Mouse (Mus musculus) heart, postnatal 10 days (tissue): ENCODE results near the gene Gucy2g. TPM values are rescaled to one million over a fixed set of nuclear protein-coding genes. Genes with fewer than 3 reads are reported as not detected.
A peak's percentile ranks its signal among the peaks of the same experiment; 100 is the strongest.
"Not testable (repeated sequence)": the region's sequence is repeated elsewhere in the genome, so short reads cannot be mapped to it uniquely, and the experiment has no call there.

ENCODE experiments used
- DNase-seq, 2 experiments: peaks; one replicate each; pipeline ENCODE4 v3.0.0; 2021
- intact Hi-C: fragments of 180-260 bp; cut with DNase I; formaldehyde crosslinking; loops from one replicate; pipeline ENCODE4 v1.15.1; 2025
- total RNA-seq, 2 experiments: library from RNA; stranded (reverse); gene quantifications; 2 replicates each; pipeline ENCODE4 v1.2.3; 2021

Gucy2g gene
- total RNA-seq, 2 experiments from 2014 or later, result 0.07 TPM; not detected in 1

DNA sequence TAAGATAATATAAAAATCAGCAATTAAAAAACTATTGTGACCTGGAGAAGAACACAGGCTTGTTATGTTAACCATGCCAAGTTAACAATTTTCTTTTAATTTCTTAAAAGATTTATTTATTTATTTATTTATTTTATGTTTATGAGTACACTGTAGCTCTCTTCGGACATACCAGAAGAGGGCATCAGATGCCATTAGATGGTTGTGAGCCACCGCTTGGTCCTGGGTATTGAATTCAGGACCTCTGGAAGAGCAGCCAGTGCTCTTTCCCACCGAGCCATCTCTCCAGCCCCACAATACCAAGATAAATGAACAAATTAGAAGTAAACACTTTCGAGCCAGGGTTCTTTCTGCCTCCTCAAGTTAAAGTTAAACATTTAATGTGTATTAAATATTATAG, 32.4 kb downstream of the Gucy2g start:
- intact Hi-C loops, result loop anchor here (5.0 to 10.0 kb wide), 2 partner anchors 1166 to 1444 kb away; partner anchors contain the start of gene Adra2a
- DNase-seq, result no peak

DNA sequence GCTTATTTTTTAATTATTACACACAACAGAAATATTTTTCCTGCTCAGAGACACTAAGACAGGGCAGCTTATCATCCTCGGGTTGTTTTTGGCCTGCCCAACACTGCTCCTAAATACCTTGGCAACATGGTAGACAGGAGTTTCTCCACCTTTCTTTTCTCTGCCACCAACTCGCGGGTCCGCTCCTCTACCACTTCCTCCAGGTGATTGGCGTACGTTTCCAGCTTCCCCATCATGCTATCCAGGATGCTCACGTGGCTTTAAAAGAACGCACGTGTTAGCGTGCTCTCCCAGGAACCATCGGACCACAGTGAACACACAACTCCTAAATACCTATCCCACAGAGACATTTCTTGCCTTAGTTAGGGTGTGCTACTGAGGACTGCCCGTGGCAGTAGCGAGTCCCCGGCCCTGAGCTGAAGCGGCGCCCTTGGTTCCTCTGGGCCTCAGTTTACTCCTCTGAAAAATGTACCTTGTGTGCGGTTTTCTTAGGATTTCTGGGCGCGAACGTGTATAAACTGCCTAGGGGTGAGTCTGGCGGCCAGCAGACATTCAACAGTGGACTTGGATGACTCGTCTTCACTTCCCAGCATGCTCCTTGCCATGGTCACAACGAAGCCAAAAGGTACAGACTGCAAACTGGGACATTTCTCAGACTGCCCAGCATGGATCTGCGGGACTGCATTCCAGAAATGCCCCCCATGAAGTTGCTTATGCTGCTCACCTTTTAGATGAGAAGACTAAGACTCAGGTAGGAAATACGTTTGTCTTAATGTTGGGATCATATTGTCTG, 33.1 kb downstream of the Gucy2g start:
- intact Hi-C loops, result loop anchor here (5.0 to 10.0 kb wide), 2 partner anchors 1166 to 1443 kb away; partner anchors contain the start of gene Adra2a
- no peak for DNase-seq

DNA sequence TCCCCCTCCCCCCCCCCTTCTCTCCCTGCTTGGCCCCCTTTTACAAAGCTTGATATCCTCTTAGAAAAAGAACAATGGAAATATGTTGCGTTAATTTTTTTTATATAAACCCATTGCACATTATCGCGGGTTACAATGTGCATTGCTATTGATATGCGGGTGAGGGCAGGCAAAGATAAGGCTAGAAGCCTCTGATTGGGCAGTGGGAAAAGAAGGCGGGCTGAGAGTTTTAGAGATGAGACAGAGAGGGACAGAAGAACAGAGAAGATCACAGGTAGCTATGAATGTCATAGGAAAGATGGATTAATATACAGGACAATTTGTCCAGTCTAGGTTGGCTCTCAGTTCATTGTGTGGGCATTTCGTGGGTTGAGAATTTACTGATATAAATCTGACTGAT, 33.8 kb downstream of the Gucy2g start:
- no peak for DNase-seq
- intact Hi-C loops, result loop anchor here (5.0 to 10.0 kb wide), 2 partner anchors 1165 to 1442 kb away; partner anchors contain the start of gene Adra2a

GRCm38 (mm10) chr19:55206482-55207138, 34.4 kb downstream of the Gucy2g start:
- peak; percentile 58 to 76 for DNase-seq
- intact Hi-C loops, result loop anchor here (5.0 to 10.0 kb wide), 2 partner anchors 1164 to 1442 kb away; partner anchors contain the start of gene Adra2a

DNA sequence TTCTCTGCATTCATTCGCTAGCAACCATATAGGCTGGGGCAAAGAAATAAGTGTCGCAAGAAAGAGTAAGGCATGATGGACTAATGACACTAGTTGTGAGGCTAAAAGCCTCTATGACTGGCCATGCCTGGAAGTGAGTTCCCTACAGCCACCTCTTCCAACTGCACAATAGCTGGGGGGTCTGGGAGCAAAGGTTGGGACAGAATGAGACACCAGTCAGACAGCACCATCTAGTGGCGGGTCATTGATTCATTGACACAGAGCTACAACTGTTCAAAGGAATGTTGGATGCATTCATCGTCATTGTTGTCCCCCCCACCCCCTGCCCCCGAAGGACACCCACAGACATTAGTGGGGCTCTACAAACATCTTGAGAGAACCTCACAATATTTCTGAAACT, 42.7 kb downstream of the Gucy2g start:
- peak; percentile 74 to 88 for DNase-seq
- intact Hi-C loops, result loop anchor here (2.0 to 5.0 kb wide), 3 partner anchors 106 to 1151 kb away; no protein-coding TSS in a partner anchor

DNA sequence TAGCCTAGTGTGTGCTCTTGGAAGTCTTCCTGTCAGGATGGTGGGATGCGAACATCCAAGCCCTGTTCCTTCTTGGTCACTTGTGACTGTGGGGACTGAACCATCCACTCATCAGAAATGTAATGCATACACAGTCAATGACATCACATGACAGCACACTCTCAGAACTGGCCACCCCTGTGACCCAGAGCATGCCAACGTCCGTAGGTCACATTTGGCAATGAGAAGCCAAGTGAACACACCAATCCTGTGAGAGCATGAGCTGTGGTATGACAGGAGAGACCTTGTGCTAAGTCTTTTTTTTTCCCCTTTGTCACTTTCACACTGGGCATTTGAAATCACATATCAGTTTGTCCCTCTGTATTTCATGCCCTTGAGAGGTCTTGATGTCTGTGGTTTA, 45.5 kb downstream of the Gucy2g start:
- peak in 1 of 2 experiments; percentile 29 for DNase-seq
- intact Hi-C loops, result loop anchor here (5.0 kb wide), 2 partner anchors 103 to 1148 kb away; no protein-coding TSS in a partner anchor

GRCm38 (mm10) chr19:55194520-55195170, 46.4 kb downstream of the Gucy2g start:
- peak; percentile 64 to 66 for DNase-seq
- intact Hi-C loops, result loop anchor here (5.0 kb wide), 2 partner anchors 102 to 1147 kb away; no protein-coding TSS in a partner anchor

- DNase-seq, result no peak
- intact Hi-C loops, result no loop called here
These were observed 47.2 kb downstream of the Gucy2g start for GRCm38 (mm10) chr19:55193717-55194394.

DNA sequence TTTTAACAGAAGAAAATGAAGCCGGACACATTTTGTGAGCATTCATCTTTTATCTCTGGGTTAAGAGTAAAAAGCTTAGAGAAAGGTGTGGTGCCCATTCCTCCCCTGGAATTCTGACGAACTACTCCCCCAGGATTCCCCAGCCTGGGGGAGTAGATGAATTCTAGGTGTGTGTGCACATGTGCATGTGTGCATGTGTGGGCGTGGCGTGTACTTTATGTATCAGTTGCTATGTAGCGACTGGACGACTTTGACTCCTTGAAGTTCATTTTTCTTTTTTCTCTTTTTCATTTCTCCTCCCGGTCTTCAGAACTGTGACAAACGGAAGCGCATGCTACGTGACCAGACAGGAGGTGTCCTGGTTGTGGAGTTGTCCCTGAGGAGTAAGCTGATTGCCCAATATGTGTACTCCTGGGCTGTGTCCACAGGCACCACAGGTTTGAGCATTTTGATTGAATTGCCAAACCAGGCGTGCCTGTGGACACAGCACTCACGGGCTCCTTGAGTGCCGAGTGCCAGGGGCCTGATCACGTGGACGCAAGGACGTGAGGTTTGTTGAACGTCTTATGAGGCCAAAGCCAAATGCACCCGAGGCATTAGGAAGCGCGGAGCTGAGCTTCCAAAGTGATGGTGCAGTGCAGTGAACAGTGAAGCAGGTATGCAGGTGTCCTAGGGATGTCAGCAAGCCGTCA, 48.6 kb downstream of the Gucy2g start:
- DNase-seq, result no peak
- intact Hi-C loops, result no loop called here

DNA sequence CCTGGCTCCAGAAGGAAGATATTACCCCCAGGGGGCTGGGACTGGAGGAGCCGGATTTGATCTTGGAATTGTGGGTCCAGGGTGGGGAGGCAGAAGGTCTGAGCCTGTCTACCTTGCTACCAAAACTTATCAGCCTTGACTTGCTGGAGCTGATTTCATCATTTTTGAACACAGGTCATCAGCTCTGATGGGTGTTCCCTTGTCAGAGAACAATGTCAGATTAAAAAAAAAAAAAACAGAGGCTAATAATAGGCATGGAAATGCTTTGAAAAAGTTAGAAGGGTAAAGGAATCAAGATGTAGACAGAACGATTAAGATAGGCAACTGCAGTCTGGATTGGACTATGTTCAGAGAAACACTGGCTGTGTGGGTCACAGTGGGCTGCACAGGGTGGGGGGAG, 49.4 kb downstream of the Gucy2g start:
- intact Hi-C loops, result no loop called here
- no peak for DNase-seq

GRCm38 (mm10) chr19:55190065-55190464, 51.0 kb downstream of the Gucy2g start:
- intact Hi-C loops, result no loop called here
- DNase-seq, result peak; percentile 78

DNA sequence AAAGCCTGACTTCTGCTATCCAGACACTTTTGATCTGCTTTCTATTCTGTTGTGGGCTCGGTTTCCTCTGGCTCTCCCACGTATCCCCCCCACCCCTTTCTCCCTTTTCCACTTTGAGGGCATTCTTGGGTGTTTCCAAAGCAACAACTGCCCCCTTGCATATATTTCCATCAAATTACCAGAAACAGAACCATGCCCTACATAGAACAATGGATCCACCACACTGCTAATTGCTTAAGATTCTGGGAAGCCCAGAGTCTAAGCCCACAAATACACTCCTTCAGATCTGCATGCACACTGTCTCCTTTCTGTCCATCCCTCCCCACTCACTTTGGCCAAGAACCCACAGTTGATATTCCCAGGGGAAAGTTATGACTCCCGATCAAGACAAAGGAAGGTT, 55.4 kb downstream of the Gucy2g start:
- DNase-seq, result no peak
- intact Hi-C loops, result no loop called here

DNA sequence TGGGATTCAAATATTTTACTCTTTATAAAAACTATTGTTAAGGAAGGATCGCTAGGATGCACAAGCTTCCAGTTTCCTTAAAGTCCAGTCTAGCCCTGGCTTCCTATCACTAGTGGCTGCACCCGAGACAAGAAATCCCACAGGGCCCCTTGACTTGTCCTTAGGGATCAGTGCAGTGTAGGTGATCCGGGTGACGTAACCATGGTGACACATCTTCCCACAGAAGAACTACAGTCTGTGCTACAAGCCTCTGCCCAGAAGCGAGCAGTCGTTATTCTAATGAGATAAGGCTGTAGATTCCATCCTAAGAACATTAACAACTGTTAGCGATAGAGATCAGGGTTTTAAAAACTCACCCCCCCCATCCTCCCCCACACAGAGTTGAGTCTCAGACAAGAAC, 56.0 kb downstream of the Gucy2g start:
- DNase-seq, result no peak
- intact Hi-C loops, result no loop called here

GRCm38 (mm10) chr19:55184442-55184841, 56.6 kb downstream of the Gucy2g start:
- intact Hi-C loops, result no loop called here
- no peak for DNase-seq

DNA sequence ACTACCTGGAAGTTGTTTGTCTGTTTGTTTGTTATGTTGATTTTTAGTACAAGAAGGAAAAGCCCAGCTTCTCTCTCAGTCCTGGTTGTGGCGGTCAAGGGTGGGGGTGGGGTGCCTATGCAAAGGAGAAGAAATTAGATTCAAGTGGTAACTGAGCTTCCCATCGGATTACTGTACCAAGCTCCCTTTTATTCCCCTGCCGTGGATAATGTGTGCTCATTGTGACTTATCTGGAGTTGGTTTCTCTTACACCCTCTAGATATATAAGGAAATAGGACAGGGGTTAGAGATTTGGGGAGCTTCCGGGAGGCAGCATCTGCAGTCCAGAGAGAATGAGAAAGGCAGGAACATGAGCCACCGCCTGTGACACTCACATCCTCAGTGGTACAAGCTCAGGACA, 60.6 kb downstream of the Gucy2g start, which contains the start of gene Tectb:
TSS of gene Tectb (plus strand) at position 301 of the 400 bp plus-strand sequence.
- intact Hi-C loops, result no loop called here
- no peak for DNase-seq

DNA sequence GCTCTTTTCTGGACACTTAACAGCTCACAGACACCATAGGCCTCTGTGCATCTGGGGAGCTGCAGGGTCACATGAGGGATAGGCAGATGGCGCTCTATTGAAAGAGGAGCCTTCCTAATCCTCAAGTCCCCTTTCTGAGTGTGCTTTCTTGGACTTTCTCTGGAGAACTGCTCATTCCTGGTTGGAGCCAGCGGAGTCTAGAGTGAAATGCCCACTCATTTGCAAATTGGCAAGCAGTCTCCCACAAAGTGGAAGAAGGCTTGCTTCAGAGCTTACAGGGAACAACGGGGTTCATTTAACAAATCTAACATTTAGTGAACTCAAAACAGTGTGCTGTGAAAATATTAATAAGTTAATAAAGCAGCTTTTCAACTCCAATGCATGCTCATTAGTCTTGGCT, 63.9 kb downstream of the Gucy2g start:
- intact Hi-C loops, result no loop called here
- no peak for DNase-seq

DNA sequence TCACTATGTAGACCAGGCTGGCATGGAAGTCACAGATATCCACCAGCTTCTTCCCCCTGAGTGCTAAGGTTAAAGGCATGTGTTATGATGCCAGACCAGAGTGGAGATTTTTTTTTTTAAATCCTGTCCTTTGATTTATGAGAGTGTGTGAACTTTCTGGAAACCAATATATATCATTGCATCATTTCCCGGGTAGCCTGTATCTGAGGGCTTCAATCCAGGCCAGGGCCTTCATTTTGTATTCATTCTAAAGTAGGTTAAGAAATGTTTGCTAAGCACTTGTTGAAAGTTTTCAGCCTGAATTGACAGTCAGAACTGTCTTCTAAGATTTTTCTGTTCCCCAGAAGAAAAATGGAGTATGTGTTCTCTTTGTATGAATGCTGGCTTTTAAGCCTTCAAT, 69.5 kb downstream of the Gucy2g start:
- DNase-seq, result no peak
- intact Hi-C loops, result no loop called here

GRCm38 (mm10) chr19:55170399-55170798, 70.6 kb downstream of the Gucy2g start:
- intact Hi-C loops, result no loop called here
- DNase-seq, result no peak

DNA sequence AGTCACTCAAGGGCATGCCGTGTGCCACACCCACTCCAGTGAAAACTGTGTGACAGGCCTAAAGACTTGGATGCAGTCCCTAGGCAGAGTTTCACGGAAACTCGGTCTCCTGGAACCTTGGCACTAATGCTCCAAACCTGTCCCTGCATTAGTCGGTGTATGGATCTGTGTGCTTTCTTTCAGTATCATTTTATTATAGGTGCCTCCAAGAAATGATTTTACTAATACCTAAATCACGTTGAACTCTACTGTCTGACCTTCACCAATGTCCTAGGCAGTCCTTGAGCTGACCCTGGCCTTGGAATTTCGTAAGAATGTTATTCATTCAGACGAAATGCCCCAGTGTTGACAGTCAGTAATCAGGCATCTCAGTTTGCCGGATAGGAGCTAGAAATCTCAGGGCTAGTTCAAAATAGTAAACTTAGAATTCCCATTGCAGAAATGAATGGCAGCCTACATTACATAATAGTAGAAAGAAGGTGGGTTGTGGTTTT, 71.8 kb downstream of the Gucy2g start:
- DNase-seq, intact Hi-C loops: not testable (repeated sequence)

DNA sequence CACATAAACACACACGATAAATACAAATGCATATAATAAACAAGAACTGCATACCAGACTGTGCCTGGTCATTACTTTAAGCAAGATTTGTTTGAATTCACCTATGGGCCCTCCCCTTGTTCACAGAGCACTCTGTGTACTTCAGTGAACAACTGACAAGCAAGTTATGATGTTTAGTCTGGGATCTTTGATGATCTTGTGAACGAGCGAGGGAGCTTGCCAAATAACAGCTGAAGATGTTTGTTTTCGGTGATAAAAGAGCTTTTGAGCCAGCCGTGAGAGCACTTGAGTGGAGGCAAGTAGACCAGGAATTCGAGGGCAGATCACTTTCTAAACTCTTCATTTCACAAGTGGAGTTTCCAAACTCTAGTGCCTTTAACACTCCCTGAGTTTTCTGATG, 72.7 kb downstream of the Gucy2g start:
- no peak for DNase-seq
- intact Hi-C loops, result no loop called here
